Mouse (Mus musculus) spleen, adult 2 months (tissue): ENCODE measurements around the gene Shc2.

ENCODE experiments used
- CTCF ChIP-seq: fragments of 200-500 bp; IDR thresholded peaks from 2 replicates; pipeline ENCODE4 v1.5.1; 2011; ENCODE audit warnings: mild to moderate bottlenecking, inconsistent platforms; ENCODE audit not compliant: insufficient read depth, insufficient read length, insufficient replicate concordance; ENCODE audit errors: extremely low read depth
- POLR2A ChIP-seq: fragments of 200-500 bp; IDR thresholded peaks from 2 replicates; pipeline ENCODE4 v1.6.1; 2011; ENCODE audit warnings: low read depth, low read length, inconsistent platforms

DNA sequence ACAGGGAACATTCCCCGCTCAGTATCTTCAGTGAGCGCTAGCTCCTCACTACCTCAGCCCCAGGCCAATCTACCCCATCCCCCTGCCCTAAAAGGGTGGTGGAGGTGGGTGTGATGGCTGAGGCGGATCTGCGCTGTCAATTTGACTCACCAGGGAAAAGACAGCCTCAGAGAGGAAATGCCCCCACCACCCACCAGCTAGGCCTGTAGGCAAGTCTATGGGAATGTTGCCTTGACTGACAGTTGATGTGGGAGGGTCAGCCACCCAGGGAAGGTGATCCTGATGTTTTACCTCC, 39.8 kb downstream of the Shc2 start:
- TF ChIP-seq CTCF = no peak
- no peak for TF ChIP-seq POLR2A
